Mouse (Mus musculus): ENCODE results near the gene Tesk2. TPM values are rescaled to one million over a fixed set of nuclear protein-coding genes. Genes with fewer than 3 reads are reported as not detected.

Tesk2 gene
- polyA plus RNA-seq, 1 experiment from 2014 or later: 5.3 TPM

DNA sequence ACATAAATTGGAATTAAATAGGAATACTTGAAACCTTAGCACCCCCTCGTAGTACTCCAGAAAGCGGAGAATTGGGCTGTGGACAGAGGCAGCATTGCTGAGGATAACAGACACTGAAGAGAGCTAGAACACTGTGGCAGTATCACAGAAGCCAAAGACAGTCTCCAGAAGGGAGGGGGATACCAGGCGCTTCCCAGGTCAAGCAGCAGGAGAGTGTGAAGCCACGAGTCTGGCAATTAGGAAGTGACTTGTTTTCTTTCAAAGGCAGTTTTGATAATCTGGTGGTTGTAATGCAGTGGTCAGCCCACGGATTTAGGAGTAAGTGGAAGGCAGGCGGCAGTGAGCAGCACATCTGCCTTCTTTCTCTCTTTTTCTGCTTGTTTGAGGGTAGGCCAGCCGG lies 1.5 kb downstream of the Tesk2 start:
- no peaks in the 10 kb centered on the region for H3K9me3 ChIP-seq (replicated peaks)
- ATAC-seq: no peak
- 39% methylated on average over 7 of the region's 7 CpGs for WGBS
- H3K36me3 ChIP-seq (ENCODE audit: poor library complexity, severe bottlenecking): no peaks in the 10 kb centered on the region
- peaks cover 18% of the 10 kb centered on the region for H3K4me1 ChIP-seq
- H3K27me3 ChIP-seq: 0 out of 2 replicates have a peak, but pooled peaks cover 3% of the 10 kb centered on the region
- no peak overlapping the region for H3K4me3 ChIP-seq
- no peak overlapping the region for H3K9ac ChIP-seq
- H3K4me2 ChIP-seq: peak overlapping the region; percentile 96; the same call in 1 of the 2 replicates
- no peak overlapping the region for H3K27ac ChIP-seq

DNA sequence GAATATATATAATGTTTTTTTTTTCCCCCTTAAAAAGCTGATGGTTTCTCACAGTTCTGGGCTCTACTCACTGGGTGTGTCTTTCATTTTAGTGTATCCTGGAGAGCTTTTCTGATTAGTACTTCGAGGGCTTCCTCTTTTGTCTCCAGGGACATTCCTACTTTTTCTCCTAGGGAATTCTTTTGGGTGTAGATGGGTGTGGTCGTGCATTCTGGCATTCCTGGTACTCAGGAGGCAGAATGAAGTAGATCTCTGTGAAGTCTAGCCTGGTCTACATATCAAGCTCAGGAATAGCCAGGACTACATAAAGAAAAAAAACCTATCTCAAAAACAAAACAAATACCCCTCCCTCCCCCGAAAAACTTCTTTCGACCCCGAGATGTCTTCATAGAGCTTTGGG lies 4.7 kb downstream of the Tesk2 start:
- 0 out of 2 replicates have a peak, but pooled peaks cover 3% of the 10 kb centered on the region for H3K27me3 ChIP-seq
- no peak overlapping the region for H3K9ac ChIP-seq
- no peaks in the 10 kb centered on the region for H3K9me3 ChIP-seq (replicated peaks)
- H3K36me3 ChIP-seq (ENCODE audit: poor library complexity, severe bottlenecking): no peaks in the 10 kb centered on the region
- H3K4me3 ChIP-seq: no peak overlapping the region
- WGBS: 87% methylated on average over 5 of the region's 5 CpGs
- H3K4me1 ChIP-seq: peaks cover 14% of the 10 kb centered on the region; the same call in 1 of the 2 replicates
- H3K4me2 ChIP-seq: no peak overlapping the region
- no peak overlapping the region for H3K27ac ChIP-seq
- ATAC-seq: no peak

DNA sequence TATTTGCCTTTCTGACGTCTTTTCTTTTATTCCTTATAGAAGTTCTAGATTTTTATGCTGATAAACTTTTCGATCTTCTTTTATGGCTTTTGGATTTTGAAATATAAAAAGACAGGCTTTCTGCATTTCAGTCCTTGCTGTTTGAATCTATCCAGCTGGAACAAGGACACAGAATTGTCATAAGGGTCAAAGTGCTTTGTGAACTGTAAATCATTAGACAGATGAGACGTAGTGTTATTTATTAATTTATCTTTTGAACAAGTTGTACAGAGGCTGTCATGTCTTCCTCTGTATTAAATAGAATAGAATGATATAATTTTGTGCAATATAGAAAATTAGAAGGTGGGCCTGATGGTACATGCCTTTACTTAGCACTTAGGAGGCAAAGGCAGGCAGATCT lies 6.7 kb downstream of the Tesk2 start:
- H3K36me3 ChIP-seq (ENCODE audit: poor library complexity, severe bottlenecking): no peaks in the 10 kb centered on the region
- H3K27ac ChIP-seq: no peak overlapping the region
- H3K4me1 ChIP-seq: peaks cover under 1% of the 10 kb centered on the region; the same call in 1 of the 2 replicates
- ATAC-seq: no peak
- no peak overlapping the region for H3K4me3 ChIP-seq
- no peak overlapping the region for H3K9ac ChIP-seq
- H3K27me3 ChIP-seq: 0 out of 2 replicates have a peak, but pooled peaks cover under 1% of the 10 kb centered on the region
- no peaks in the 10 kb centered on the region for H3K9me3 ChIP-seq (replicated peaks)
- no peak overlapping the region for H3K4me2 ChIP-seq
- whole genome bisulfite sequencing: 86% methylated on average over 3 of the region's 3 CpGs

DNA sequence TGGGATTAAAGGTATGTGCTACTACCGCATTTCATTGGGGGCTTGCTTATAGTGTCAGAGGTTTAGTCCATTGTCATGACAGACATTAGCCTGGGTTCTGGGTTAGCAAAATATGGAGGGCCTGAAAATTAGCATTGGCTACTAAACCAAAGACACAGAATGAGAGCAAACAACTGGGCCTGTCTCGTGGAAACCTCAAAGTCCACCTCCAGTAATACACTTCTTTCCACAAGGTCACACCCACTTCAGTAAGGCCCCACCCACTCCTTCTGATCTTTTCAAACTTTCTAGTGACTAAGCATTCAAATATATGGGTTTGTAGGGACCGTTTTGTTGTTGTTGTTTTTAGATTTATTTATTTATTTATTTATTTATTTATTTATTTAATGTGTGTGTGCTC lies 8.8 kb downstream of the Tesk2 start:
- no peaks in the 10 kb centered on the region for H3K9me3 ChIP-seq (replicated peaks)
- no peak overlapping the region for H3K27ac ChIP-seq
- ATAC-seq: no peak
- 89% methylated on average over 3 of the region's 3 CpGs for WGBS
- H3K4me2 ChIP-seq: no peak overlapping the region
- H3K4me1 ChIP-seq: no peaks in the 10 kb centered on the region
- H3K9ac ChIP-seq: no peak overlapping the region
- H3K27me3 ChIP-seq: no peaks in the 10 kb centered on the region
- H3K4me3 ChIP-seq: no peak overlapping the region
- no peaks in the 10 kb centered on the region for H3K36me3 ChIP-seq (ENCODE audit: poor library complexity, severe bottlenecking)

DNA sequence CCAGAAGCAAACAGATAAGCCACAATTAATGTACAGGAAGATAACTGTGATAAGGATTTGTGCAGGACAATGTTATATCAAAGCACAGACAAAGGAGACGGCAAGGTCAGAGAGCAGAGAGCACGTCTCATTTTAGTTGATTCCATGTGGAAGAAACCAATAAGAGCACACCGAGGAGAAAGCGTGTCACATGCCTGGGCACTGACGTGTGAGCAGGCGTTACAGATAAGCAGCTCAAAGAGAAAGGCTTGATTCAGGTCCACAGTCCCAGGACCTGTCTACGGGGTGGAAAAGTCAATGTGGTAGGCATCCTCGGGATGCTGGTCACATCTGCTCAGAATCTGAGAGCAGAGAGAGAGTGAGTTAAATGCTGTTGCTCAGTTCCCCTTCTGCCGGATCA lies 10.3 kb downstream of the Tesk2 start:
- no peaks in the 10 kb centered on the region for H3K27me3 ChIP-seq
- H3K27ac ChIP-seq: no peak overlapping the region
- ATAC-seq: no peak
- H3K4me3 ChIP-seq: no peak overlapping the region
- H3K4me1 ChIP-seq: no peaks in the 10 kb centered on the region
- 90% methylated on average over 9 of the region's 9 CpGs for WGBS
- no peak overlapping the region for H3K4me2 ChIP-seq
- no peaks in the 10 kb centered on the region for H3K9me3 ChIP-seq (replicated peaks)
- no peaks in the 10 kb centered on the region for H3K36me3 ChIP-seq (ENCODE audit: poor library complexity, severe bottlenecking)
- H3K9ac ChIP-seq: no peak overlapping the region

DNA sequence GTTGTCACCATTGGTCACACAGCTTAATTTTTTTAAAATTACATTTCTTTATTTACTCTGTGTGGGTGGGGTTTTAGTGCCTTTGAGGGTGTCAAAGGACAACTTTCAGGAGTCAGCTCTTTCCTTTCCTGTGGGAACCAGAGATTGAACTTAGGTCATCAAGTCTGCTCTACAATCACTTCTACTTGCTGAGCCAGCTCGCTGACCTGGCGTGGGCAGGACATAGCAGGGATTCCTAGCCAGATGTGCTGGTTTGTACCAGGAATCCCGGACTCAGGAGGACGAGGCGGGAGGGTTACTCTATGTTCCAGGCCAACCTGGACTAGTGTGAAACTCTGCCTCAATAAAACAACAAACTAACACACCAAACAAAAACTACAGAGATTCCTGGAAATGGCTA lies 11.6 kb downstream of the Tesk2 start:
- H3K4me2 ChIP-seq: no peak overlapping the region
- no peak for ATAC-seq
- WGBS: 86% methylated on average over 5 of the region's 5 CpGs
- H3K27me3 ChIP-seq: no peaks in the 10 kb centered on the region
- H3K4me3 ChIP-seq: no peak overlapping the region
- H3K36me3 ChIP-seq (ENCODE audit: poor library complexity, severe bottlenecking): no peaks in the 10 kb centered on the region
- H3K4me1 ChIP-seq: no peaks in the 10 kb centered on the region
- no peak overlapping the region for H3K27ac ChIP-seq
- H3K9me3 ChIP-seq (replicated peaks): no peaks in the 10 kb centered on the region
- H3K9ac ChIP-seq: no peak overlapping the region

DNA sequence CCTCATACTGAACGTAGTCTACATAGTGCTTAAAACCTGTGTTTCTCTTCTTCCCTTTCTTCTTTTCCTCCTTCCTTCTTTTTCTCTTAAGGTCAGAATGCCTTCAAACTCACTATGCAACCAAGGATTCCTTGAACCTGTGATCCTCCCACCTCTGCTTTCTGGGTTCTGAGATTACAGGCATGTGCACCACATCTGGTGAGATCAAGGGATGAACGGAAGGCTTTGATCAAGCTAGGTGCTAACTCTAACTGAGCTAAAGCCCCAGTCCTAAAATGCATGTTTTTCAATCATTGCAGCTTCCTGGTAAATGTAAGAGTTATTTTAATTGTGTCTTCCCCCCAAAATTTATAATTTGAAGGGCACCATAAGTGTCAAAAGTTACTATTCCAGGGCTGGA lies 14.2 kb downstream of the Tesk2 start:
- H3K9me3 ChIP-seq (replicated peaks): no peaks in the 10 kb centered on the region
- no peaks in the 10 kb centered on the region for H3K4me1 ChIP-seq
- H3K4me3 ChIP-seq: no peak overlapping the region
- no peak overlapping the region for H3K9ac ChIP-seq
- no peaks in the 10 kb centered on the region for H3K27me3 ChIP-seq
- H3K36me3 ChIP-seq (ENCODE audit: poor library complexity, severe bottlenecking): no peaks in the 10 kb centered on the region
- no peak overlapping the region for H3K4me2 ChIP-seq
- H3K27ac ChIP-seq: no peak overlapping the region
- no peak for ATAC-seq
- WGBS: 97% methylated on average over 2 of the region's 2 CpGs

DNA sequence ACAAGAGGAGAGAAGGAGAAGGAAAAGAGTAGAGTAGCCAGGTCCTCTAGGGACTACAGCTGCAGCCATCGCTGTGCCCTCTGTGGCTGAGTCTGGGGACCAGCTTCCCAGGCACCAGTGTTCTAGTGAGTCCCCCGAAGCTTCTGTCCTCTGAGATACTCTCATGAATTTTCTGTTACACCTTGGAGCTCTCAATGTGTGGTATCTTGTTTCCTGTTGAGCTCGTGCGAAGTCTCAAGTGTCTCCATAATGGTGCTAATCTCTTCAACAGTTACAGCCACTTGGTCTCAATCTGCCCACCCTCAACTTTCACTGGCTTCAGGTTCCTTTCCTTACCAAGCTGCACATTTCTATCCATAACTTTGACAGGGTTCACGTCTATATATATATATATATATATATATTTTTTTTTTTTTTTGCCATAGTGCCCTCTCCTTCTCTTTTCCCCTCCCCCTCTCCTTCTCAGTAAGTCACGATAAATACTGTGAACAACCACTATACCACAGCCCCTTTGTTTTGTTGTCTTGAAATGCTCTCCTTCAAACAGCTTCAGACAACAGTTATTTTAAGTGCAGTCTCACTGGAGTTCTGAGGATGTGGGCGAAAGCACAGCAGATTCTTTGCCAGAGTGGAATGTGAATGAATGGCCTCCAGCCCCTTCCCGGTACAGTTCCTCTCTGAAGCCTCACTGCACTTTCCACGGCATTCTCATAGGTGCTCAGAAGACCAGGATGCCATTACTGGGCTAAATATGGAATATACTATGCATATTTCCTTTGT lies 18.4 kb downstream of the Tesk2 start:
- ATAC-seq: no peak
- no peak overlapping the region for H3K9ac ChIP-seq
- no peak overlapping the region for H3K4me2 ChIP-seq
- H3K4me3 ChIP-seq: no peak overlapping the region
- no peaks in the 10 kb centered on the region for H3K27me3 ChIP-seq
- H3K27ac ChIP-seq: no peak overlapping the region
- no peaks in the 10 kb centered on the region for H3K4me1 ChIP-seq
- WGBS: 86% methylated on average over 9 of the region's 9 CpGs
- H3K36me3 ChIP-seq (ENCODE audit: poor library complexity, severe bottlenecking): no peaks in the 10 kb centered on the region
- no peaks in the 10 kb centered on the region for H3K9me3 ChIP-seq (replicated peaks)

DNA sequence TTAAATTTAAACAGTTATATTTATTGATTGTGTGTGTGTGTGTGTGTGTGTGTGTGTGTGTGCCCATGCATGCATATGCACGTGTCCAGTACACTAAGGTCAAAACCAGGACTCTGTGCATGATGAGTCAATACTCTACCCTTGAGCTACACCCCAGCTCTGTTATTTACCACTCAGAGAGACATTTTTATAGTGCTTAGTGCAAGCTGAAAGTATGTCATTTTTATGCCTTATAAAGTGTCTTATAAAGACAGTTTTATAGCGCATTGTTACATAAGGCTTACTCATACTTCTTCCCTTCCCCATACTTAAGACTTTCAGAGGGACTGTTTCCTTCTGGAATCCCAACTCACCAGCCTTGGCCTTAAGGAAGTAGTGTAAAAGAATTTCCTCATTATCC lies 29.0 kb downstream of the Tesk2 start:
- Histone ChIP-seq H3K4me3 (no peak overlapping the region), H3K9me3 (replicated peaks) (no peaks in the 10 kb centered on the region), H3K27me3 (no peaks in the 10 kb centered on the region), H3K27ac (no peak overlapping the region), H3K4me1 (no peaks in the 10 kb centered on the region), H3K36me3 (ENCODE audit: poor library complexity, severe bottlenecking) (no peaks in the 10 kb centered on the region), H3K4me2 (no peak overlapping the region), H3K9ac (no peak overlapping the region)
- WGBS: 95% methylated on average over 2 of the region's 2 CpGs
- no peak for ATAC-seq

DNA sequence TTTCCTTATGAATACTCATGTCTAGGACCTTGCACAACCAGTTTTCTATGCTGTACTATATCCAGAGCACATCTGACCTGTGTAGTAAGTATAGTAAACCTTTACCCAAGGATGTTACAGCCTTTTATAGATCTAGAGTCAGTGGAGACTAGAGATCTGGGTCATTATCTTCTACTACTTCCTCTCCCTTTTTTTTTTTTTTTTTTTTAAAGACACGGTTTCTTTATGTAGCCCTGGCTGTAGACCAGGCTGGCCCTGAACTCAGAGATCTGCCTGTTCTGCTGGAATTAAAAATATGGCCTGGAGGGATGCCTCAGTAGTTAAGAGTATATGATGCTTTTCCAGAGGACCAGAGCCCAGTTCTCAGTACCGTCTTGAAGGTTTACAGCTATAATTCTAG lies 41.2 kb downstream of the Tesk2 start:
- no peak overlapping the region for H3K4me3 ChIP-seq
- no peaks in the 10 kb centered on the region for H3K36me3 ChIP-seq (ENCODE audit: poor library complexity, severe bottlenecking)
- H3K4me1 ChIP-seq: no peaks in the 10 kb centered on the region
- H3K9me3 ChIP-seq (replicated peaks): no peaks in the 10 kb centered on the region
- H3K27ac ChIP-seq: no peak overlapping the region
- 86% methylated on average over 2 of the region's 2 CpGs for WGBS
- no peak overlapping the region for H3K9ac ChIP-seq
- no peaks in the 10 kb centered on the region for H3K27me3 ChIP-seq
- no peak overlapping the region for H3K4me2 ChIP-seq
- ATAC-seq: no peak

DNA sequence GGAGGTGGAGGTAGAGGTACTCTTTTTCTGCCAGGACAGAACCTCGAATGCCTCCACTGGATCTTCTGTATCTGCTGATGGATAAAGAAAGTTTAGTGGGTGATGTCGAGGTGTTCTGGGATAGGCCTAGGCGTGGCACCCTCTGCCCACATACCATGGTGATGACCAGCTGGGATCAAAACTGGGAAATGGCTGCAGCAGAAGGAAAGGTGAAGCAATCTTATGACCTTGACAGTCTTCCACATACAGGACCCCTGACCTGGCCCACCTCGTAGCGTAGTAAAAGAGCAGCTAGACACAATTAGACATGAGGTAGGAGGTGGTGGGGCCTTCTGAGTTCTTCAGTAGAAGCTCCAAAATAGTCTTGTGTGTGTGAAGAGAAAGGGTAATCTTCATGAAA lies 43.3 kb downstream of the Tesk2 start:
- Histone ChIP-seq H3K4me2 (no peak overlapping the region), H3K4me3 (no peak overlapping the region), H3K27me3 (no peaks in the 10 kb centered on the region), H3K27ac (no peak overlapping the region), H3K36me3 (ENCODE audit: poor library complexity, severe bottlenecking) (no peaks in the 10 kb centered on the region), H3K9ac (no peak overlapping the region), H3K4me1 (no peaks in the 10 kb centered on the region), H3K9me3 (replicated peaks) (no peaks in the 10 kb centered on the region)
- ATAC-seq: no peak
- WGBS: 94% methylated on average over 5 of the region's 5 CpGs

DNA sequence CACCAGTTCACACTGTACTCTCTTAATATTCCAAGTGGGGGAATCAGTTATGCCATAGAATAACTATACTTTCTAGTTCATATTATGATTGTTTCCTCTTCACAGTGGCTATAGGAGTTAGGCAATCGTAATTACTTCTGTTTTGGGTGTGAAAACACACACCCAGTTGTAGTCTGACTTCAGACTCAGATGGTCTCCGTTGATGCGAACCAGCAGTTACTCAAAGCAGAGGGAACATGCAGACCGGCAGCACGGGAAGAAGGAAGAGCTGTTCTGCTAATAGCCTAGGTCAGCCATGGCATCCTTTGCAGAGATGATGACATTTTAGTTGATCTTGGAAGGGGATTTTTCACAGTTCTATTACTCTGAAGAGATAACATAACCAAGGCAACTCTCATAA lies 47.8 kb downstream of the Tesk2 start:
- ATAC-seq: no peak
- H3K36me3 ChIP-seq (ENCODE audit: poor library complexity, severe bottlenecking): no peaks in the 10 kb centered on the region
- no peak overlapping the region for H3K4me3 ChIP-seq
- no peak overlapping the region for H3K27ac ChIP-seq
- H3K9me3 ChIP-seq (replicated peaks): no peaks in the 10 kb centered on the region
- H3K27me3 ChIP-seq: no peaks in the 10 kb centered on the region
- no peaks in the 10 kb centered on the region for H3K4me1 ChIP-seq
- 91% methylated on average over 5 of the region's 5 CpGs for WGBS
- H3K4me2 ChIP-seq: no peak overlapping the region
- H3K9ac ChIP-seq: no peak overlapping the region

DNA sequence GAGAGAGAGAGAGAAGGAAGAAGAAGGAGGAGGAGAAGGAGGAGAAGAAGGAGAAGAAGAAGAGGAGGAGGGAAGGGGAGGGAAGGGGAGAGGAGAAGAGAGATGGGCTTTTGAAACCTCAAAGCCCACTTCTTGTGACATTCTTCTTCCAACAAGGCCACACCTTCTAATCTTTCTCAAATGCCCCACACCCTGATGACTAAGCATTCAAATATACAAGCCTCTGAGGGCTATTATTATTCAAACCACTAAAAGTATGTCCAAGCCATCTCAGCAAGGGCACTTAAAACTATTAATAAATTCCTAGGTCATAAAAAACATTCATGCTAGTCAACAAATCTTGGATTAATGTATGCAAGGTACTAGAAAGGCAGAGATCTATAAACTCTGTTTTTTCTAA lies 48.3 kb downstream of the Tesk2 start:
- ATAC-seq: no peak

More for the DNA sequence above, 48.3 kb downstream of the Tesk2 start:
- Histone ChIP-seq H3K4me3 (no peak overlapping the region), H3K9ac (no peak overlapping the region), H3K27me3 (no peaks in the 10 kb centered on the region), H3K4me1 (no peaks in the 10 kb centered on the region), H3K27ac (no peak overlapping the region), H3K4me2 (no peak overlapping the region), H3K36me3 (ENCODE audit: poor library complexity, severe bottlenecking) (no peaks in the 10 kb centered on the region), H3K9me3 (replicated peaks) (no peaks in the 10 kb centered on the region)
